Mouse (Mus musculus): ENCODE data around the gene Wdr83os.
"Not testable (repeated sequence)": the region's sequence is repeated elsewhere in the genome, so short reads cannot be mapped to it uniquely, and the experiment has no call there.

Wdr83os gene

DNA sequence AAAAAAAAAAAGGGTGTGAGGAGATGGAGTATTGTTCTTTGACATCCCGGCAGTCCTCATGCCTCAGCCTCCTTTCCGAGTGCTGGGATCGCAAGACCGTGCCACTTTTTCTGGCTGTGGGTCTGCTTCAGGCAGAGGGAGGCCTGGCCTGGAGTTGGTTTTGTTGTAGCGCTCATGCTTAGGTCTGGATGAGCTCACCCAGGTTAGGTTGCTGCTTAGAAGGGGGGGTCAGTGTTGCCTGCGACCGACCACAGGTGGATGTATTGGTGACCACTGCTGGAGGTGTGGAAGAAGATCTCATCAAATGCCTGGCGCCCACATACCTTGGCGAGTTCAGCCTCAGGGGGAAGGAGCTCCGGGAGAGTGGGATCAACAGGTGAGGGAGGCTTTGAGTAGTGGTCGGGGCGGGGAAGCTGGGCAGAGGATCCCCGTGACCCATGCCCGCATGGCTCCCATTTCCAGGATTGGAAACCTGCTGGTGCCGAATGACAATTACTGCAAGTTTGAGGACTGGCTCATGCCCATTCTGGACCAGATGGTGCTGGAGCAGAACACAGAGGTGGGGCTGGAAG is 7.4 kb upstream of the Wdr83os start:
- no peak for DNase-seq

DNA sequence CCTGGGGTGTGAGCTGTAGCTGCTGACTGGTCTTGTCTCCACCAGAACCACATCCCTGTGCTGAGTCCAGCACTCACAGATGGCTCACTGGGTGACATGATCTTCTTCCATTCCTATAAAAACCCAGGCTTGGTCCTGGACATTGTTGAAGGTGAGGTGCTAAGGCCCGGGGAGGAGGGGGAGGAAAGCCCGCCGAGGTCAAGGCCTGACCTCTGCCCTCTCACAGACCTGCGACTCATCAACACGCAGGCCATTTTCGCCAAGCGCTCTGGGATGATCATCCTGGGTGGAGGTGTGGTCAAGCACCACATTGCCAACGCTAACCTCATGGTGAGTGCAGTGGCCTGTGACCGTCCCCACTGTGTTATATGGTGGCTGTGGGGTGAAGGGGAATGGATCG is 6.4 kb upstream of the Wdr83os start:
- no peak for DNase-seq

DNA sequence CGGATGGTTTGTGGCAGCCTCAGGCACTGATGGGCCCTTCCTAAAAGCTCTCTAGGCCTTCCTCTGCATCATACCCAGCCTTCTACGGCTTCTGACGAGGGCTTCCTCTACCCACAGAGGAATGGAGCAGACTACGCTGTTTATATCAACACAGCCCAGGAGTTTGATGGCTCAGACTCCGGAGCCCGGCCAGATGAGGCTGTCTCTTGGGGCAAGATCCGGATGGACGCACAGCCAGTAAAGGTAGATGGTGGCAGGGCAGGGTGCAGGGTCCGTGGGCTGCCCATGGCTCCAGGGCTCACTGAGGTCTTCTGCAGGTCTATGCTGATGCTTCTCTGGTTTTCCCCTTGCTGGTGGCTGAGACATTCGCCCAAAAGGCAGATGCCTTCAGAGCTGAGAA is 5.9 kb upstream of the Wdr83os start:
- no peak for DNase-seq

DNA sequence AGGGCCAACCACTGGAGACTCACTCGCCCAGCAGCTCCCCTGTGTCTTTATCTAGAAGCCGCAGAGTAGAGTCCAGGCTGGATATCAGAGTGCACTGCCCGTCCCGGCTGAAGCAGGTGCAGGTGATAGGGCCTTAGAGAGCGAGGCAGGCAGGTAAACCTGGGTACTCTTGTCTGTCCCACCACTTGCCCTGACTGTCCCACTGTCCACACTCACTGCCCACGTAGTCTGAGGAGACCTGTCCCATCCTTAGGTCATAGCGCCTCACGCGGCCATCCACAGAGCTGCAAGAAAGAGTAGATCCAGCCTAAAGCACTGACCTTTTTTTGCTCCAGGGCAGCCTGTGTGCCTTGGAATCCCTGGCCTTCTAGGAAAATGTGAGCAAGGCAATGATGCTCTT is 4.5 kb upstream of the Wdr83os start:
- peak; percentile 74 to 77 for DNase-seq

DNA sequence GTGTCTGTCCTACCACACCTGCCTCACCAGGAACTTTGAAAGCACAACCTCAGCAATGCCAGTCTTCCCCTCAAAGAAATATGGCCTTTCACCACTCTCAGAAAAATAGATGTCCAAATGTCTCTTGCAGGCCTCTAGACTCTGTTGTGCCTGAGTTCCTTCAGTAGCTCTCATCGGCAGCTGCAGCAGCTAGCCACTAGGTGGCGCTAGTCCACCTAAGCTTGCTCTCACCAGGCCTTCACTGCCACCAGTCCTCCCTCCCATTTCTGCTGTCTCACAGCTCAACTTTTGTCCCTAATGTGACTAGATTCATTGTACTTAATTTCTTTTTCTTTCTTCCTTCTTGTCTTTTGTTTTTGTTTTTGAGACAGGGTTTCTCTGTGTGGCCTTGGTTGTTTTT is 3.5 kb upstream of the Wdr83os start:
- DNase-seq = peak; percentile 87

DNA sequence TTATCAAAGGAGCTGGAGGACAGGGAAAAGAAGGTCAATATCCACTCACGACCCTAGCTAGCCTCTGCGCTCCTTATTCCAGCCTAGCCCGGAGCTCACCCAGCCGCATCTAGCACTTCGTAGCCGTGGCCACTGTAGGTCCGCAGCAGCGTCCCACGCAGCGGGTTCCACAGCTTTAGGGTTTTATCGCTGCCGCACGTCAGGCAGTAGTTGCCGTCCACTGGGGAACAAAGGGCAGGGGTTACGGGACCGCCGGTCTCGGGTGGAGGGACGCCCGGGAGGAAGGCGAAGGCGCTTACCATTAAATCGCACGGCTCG is 367 bp upstream of the Wdr83os start:
- no peak for DNase-seq

DNA sequence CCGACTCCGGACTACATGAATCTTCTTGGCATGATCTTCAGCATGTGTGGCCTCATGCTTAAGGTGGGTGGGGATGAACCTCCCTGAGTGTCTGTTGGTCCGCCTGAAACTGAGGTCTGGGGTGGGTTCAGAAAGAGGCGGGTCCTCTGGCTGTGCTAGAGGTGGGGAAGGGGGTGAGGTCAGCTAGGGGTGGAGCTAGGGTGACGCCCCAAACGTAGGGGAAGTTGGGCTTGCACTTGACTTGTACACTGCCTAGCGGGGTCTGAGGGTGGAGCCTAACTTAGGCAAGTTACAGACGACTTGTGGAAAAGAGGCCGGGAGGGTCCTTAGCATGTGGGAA is 646 bp downstream of the Wdr83os start, which contains the start of gene Wdr83:
TSS of gene Wdr83 (minus strand) at position 91 of the 340 bp plus-strand sequence.
- peak in 1 of 2 experiments; percentile 45 for DNase-seq

DNA sequence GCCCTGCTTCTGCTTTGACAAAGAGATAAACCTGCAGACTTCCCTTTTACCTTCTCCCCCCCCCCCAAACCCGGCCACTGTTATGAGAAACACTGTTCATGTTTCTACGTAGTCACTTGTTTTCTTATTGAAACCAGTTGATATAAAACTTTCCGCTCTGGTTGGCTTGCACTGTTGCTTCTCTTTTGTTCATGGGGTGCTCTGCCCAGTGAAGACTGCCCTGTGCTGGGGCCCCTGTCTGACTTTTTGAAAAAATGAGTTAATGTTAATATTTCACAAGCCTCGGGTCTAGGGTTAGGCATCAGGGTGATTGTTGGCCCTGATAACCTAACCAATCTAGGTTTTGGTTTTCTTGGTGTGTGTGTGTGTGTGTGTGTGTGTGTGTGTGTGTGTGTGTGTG is 1.6 kb downstream of the Wdr83os start:
- not testable (repeated sequence) for DNase-seq

DNA sequence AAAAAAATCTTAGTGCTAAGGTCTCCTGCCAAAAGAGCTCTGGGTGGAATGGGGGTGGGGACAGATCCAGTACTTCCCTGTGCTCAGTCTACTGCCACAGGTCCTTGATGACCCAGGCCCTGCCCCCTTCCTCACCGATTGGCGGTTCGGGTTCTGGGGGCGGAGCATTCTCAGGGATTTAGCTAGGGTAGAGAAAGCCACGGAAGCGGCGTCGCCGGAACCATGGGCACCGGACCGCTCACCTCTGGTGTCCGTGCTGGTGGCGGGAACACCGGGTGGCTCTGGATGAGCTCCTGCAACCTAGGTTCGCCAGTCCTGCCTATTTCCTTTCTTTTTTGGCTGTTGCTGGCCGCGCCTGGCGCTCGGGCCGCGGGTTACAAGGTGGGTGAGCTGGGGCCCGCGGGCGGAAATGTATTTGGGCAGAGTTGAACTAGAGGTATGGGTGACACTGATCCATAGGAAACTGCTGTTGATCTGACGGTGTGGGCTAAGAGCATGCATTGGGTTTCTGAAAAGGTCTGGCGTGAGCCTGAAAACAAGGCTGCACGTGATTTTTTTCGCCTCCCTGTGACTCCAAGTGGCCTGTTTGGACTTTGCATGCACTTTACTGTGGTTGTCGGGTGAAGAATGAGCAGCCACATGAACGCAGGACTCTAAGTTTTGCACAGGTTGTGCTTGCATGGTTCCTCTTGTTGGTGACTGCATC is 2.7 kb downstream of the Wdr83os start, which contains the start of gene Man2b1:
TSS of gene Man2b1 (plus strand) at position 163 of the 706 bp plus-strand sequence.
- peak; percentile 91 to 92 for DNase-seq

DNA sequence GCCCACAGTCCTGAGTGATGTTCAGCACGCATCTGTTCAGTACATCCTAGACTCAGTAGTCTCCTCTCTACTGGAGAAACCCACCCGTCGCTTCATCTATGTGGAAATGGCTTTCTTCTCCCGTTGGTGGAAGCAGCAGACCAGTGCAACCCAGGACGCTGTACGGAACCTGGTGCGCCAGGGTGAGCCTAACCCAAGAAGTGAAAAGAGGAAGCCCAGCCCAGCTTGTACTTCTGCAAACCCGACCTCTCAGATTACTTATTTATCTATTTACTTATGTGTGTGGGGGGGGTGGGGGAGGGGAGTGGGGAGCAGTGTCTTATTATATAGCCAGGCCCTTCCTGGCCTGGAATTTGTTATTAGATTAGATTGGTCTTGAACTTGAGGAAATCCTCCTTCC is 4.1 kb downstream of the Wdr83os start:
- DNase-seq = no peak

DNA sequence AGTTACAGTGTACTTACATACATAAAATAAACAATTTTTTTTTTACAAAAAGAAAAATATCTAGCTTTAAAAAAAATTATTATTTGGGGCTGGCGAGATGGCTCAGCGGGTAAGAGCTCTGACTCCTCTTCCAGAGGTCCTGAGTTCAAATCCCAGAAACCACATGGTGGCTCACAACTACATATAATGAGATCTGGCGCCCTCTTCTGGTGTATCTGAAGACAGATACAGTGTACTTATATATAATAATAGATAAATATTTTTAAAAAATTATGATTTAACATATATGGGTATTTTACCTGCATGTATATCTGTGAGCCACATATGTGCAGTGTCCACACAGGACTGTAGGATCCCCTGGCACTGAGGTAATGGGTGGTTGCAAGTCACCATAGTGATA is 5.7 kb downstream of the Wdr83os start:
- DNase-seq = no peak

DNA sequence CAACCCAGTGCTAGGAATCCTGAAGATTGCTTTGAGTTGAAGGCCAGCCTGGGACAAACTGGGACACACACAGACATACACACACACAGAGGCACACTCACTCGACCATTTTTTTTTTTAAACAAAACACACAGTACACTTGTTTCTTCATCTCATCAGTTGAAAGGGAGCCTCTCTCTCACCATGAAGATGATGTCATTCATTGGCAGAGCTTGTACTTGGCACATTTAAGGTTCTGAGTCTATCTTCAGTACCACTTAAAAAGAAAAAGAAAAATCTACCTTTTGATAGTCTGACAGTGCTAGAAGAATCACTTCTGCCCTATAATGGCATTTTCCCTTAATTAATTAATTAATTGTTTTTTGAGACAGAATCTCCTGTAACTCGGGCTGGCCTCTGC is 8.2 kb downstream of the Wdr83os start:
- DNase-seq = no peak

DNA sequence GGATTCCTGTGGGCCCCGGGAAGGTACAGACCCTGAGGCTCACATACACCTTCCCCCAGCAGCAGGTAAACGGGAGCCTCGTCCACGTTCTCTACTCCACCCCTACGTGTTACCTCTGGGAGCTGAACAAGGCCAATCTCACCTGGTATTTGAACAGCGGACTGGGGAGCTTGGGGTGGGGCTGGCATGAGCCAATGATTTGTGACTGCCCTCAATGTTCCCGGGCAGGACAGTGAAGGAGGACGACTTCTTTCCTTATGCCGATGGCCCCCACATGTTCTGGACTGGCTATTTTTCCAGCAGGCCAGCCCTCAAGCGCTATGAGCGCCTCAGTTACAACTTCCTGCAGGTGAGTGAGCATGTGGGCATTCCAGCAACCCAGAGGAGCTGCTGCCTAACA is 10.3 kb downstream of the Wdr83os start:
- no peak for DNase-seq

DNA sequence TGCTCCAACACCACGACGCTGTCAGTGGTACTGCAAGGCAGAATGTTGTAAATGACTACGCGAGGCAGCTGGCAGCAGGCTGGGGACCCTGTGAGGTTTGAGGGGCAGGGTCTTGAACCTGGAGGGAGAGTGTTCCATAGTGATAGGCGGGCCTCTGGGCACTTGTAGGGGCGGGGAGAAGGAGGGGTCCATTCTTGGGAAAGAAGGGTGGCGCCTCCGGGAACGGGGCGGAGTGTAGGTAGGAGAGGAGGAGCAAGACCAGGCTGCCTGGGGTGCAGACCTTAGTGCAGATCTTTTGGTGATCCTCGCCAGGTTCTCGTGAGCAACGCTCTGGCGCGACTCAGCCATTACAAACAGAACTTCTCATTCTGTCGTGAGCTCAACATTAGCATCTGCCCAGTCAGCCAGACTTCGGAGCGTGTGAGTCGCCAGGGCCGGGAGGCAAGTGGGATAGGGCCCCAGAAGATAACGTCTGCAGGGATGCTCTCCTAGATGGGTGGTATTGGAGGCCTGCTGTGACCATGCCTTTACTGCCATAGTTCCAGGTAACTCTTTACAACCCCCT is 11.1 kb downstream of the Wdr83os start:
- no peak for DNase-seq

DNA sequence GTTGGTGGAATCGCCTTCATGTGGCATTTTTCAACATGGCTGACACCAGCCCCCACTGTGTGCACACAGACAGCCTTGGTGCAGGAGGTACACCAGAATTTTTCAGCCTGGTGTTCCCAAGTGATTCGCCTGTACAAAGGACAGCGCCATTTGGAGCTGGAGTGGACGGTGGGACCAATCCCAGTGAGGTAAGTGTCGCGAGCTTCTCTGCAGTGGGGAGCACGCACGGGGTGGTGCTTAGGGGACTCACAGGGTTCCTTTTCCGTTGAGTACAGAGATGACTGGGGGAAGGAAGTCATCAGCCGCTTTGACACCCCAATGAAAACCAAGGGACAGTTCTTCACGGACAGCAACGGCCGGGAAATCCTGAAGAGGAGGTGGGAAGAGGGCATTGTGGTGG is 14.5 kb downstream of the Wdr83os start:
- DNase-seq = no peak

DNA sequence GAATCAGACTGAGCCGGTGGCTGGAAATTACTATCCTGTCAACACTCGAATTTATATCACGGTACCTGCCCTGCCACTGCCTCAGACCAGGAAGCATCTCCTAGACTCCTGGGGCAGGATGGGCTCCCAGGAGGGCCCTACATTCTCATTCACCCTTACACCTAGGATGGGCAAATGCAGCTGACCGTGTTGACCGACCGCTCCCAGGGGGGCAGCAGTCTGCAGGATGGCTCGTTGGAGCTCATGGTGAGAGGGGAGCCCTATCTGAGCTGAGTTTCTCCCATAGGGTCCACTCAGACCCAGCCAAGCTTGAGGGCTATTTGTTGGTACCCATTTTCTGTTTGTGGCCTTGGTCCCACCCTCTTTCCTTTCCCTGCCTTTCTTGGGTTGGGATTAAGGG is 15.0 kb downstream of the Wdr83os start:
- no peak for DNase-seq

DNA sequence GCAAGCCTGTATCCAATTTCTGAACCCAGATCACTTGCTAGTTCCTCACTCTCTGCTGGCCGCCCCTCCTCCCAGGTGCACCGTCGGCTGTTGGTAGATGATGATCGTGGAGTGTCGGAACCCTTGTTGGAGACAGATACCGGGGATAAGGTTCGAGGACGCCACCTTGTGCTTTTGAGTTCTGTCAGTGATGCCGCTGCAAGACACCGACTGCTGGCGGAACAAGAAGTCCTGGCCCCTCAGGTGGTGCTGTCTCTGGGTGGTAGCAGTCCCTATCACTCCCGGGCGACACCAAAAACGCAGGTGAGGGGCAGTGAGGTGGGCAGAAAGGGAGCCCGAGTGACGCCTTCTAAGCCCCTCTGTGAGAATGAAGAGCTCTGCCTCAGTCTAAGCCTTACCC is 15.7 kb downstream of the Wdr83os start:
- no peak for DNase-seq

DNA sequence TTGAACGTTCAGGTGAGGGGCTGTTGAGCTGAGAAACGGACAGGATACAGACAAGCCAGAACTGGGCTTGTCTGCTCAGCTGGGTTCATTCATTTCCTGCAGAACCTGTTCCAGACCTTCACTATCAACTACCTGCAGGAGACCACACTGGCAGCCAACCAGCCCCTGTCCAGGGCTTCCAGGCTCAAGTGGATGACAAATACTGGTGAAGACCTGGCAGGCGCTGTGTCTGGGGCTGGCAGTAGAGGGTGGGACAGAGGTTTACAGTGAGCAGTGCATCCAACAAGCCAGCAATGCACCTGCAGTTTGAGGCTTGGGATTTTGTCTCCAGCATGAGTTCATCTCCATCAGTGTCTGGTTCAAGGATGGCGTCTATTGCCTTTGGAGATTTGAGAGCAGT is 16.3 kb downstream of the Wdr83os start:
- no peak for DNase-seq

DNA sequence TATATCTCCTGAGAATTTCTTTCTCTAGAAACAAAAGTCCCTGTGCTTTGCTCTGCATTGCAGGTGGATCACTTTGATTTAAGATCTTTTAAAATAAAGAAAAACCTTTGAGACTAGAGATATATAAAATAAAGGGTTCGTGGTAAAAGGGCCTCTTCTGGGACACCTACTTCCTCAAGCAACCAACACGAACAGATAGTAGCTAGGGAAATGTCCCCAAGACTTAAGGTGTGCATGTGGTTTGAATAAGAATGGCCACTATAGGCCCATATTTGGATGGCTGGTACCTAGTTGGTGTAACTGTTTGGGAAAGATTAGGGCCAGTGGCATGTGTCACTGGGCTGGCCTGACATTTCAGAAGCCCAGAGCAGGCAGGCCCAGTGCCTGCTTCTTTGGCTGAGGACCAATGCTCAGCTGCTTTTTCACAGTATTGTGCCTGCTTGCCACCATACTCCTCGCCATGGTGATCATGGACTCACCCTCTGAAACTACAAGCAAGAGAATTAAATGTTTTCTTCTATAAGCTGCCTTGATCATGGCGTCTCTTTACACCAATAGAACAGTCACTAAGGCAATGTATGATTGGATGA is 19.6 kb downstream of the Wdr83os start:
- no peak for DNase-seq

DNA sequence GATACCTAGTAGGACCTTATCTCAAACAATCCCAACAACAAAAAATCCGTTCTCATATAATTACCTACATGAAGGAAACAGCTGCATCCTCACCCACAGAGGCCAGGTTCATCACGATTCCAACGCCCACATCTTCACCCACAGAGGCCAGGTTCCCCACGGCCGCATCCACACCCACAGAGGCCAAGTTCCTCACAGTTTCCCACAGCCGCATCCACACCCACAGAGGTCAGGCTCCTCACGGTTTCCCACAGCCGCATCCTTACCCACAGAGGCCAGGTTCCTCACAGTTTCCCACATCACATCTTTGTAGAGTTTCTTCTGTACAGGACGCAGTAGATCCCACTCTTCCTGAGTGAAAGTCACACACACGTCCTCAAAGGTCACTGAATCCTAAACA is 32.7 kb downstream of the Wdr83os start:
- no peak for DNase-seq

DNA sequence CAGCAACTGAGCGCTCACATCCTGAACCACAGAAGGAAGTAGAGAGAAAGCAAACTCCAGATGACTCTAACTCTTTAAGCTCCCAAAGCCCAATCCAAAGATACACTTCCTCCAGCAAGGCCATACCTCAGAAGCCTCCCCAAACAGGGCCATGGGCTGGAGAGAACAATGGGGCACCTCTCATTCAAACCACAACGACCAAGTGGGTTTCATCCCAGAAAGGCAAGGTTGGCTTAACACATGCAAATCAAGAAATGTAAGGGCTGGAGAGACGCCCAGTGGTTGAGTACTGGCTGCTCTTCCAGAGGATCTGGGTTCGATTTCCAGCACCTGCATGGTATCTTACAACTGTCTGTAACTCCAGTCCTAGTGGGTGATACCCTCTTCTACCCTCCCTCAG is 35.0 kb downstream of the Wdr83os start:
- no peak for DNase-seq

DNA sequence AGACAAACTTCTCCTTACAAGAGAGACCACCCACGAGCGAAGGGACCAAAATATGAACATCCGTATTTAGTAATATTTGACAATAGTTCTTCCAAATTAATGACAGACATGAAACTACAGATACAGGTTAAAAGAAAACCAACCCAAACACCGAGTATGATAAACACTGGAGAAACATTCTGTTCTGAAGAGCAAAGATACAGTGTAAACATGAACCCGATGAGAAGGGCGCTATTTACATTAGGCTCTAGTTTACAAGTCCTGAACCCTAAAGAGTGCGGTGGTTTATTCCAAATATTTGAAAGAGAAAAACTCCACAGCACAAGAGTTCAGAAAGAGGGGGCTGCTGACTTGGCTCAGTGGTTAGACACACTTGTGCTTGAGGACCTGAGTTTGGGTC is 36.4 kb downstream of the Wdr83os start:
- DNase-seq = no peak

DNA sequence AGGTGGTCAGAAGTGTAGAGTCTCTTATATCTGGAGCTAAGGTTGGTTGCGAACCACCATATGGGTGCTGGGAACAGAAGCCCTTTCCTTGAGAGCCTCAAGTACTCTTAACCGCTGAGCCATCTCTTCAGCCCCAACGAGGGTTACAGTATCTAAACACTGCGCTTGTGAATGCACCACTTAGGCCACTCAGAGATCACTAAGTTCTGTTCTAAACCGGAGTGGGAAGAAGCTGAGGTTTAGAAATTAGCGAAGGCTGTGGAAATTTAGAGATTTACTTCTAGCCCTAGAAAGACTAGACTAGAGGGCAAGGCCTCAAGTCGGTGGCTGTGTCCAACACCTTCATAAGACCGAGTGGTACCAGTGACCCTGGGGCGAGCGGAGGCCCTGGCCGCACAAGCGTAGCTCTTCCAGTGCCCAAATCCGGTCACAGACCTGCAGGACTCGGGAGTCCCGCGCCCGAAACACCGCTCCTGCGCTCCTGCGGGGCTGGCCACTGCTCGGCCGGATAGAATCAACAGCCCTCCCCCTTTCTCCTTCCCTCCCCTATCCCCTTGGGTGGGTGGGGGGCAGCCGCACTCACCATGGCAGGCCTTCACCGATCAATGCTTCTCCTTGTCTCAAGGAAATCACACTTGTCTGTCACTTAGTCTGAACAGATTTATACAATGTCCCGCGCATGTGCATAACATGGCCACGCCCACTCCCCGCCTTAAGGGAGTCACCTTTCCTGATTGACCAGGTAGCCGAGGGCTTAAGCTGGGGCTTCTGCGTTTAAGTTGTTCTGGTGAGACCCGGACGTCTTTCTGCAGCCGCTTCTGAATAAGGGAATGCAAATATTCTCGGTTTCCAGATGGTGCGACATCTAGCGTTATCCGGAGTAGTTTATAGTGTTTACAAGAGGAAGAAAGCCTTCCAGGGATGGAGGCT is 38.8 kb downstream of the Wdr83os start:
- peak; percentile 92 to 93 for DNase-seq
